In genomic region chr2:130068228-130068627, GRCm38 (mm10) we compare ENCODE assay signal across 9 mouse cellular contexts. TPM values are rescaled to one million over a fixed set of nuclear protein-coding genes. Genes with fewer than 3 reads are reported as not detected.
A peak's percentile ranks its signal among the peaks of the same experiment; 100 is the strongest.
DNase-seq lines count a peak whose midpoint lies in the region; ATAC-seq and TF ChIP-seq lines count a peak whose summit lies in the region.
"Had no signal": no experiment of that assay in that cellular context is flagged by ENCODE, and none has a peak within 500 bp of the region (broad histone marks: within the 10 kb centered on the region; RNA-seq: fewer than 3 reads in every experiment).

No protein-coding gene starts in this region.

- peak; percentile 86 for TF ChIP-seq CTCF in forebrain, postnatal 0 days (IDR thresholded peaks at IDR 0.05; ENCODE audit: low read depth)
- TF ChIP-seq CTCF in stomach, postnatal 0 days (IDR thresholded peaks at IDR 0.05; ENCODE audit: low read depth), result peak; percentile 80

- TF ChIP-seq EP300 in stomach, postnatal 0 days (optimal IDR thresholded peaks at IDR 0.05), result no peak

- H3K27me3 ChIP-seq in forebrain, postnatal 0 days (ENCODE audit: insufficient read depth, low read length), result no peaks in the 10 kb centered on the region
- no peaks in the 10 kb centered on the region for H3K27me3 ChIP-seq in forebrain, embryonic 16.5 days (replicated peaks; ENCODE audit: control insufficient read depth, insufficient read depth, low read length)
- H3K27me3 ChIP-seq in midbrain, embryonic 11.5 days (ENCODE audit: control insufficient read depth, insufficient read depth, low read length), result no peaks in the 10 kb centered on the region
- no peaks in the 10 kb centered on the region for H3K27me3 ChIP-seq in midbrain, embryonic 16.5 days (ENCODE audit: control insufficient read depth, insufficient read depth, low read depth, low read length)
- H3K27me3 ChIP-seq in stomach, postnatal 0 days (ENCODE audit: control insufficient read depth, insufficient read depth, low read length), result no peaks in the 10 kb centered on the region

- H3K27ac ChIP-seq in forebrain, postnatal 0 days (ENCODE audit: low read depth, low read length), result no peak overlapping the region
- H3K27ac ChIP-seq in forebrain, embryonic 16.5 days (ENCODE audit: low read length), result no peak overlapping the region
- no peak overlapping the region for H3K27ac ChIP-seq in midbrain, embryonic 11.5 days (ENCODE audit: low read depth, low read length)
- no peak overlapping the region for H3K27ac ChIP-seq in midbrain, embryonic 16.5 days (ENCODE audit: low read length)
- no peak overlapping the region for H3K27ac ChIP-seq in stomach, postnatal 0 days (replicated peaks)

- DNase-seq in forebrain, postnatal 0 days, result peak; percentile 76
- DNase-seq in midbrain, embryonic 11.5 days (ENCODE audit: low spot score, missing footprints), result peak; percentile 88
- DNase-seq in brain, embryonic 18.5 days (ENCODE audit: low read depth, low spot score), result peak; percentile 18
- peak; percentile 52 for DNase-seq in layer of hippocampus, adult 9-10 months (ENCODE audit: low spot score)
- DNase-seq in stomach, postnatal 0 days (ENCODE audit: low spot score), result no peak
- DNase-seq in heart, postnatal 36 days, result no peak

- no peaks in the 10 kb centered on the region for H3K36me3 ChIP-seq in forebrain, postnatal 0 days (ENCODE audit: insufficient read depth)
- H3K36me3 ChIP-seq in forebrain, embryonic 16.5 days (ENCODE audit: control insufficient read depth, insufficient read depth), result no peaks in the 10 kb centered on the region
- no peaks in the 10 kb centered on the region for H3K36me3 ChIP-seq in midbrain, embryonic 11.5 days (ENCODE audit: control insufficient read depth, insufficient read depth, low read length)
- no peaks in the 10 kb centered on the region for H3K36me3 ChIP-seq in midbrain, embryonic 16.5 days (ENCODE audit: control insufficient read depth, insufficient read depth, low read length)
- H3K36me3 ChIP-seq in stomach, postnatal 0 days (ENCODE audit: control insufficient read depth, insufficient read depth, low read length), result no peaks in the 10 kb centered on the region

- H3K9ac ChIP-seq in forebrain, postnatal 0 days, result no peak overlapping the region
- no peak overlapping the region for H3K9ac ChIP-seq in forebrain, embryonic 16.5 days (replicated peaks; ENCODE audit: low read depth, low read length)
- H3K9ac ChIP-seq in midbrain, embryonic 11.5 days (ENCODE audit: low read length), result no peak overlapping the region
- no peak overlapping the region for H3K9ac ChIP-seq in midbrain, embryonic 16.5 days (ENCODE audit: low read depth, low read length)
- no peak overlapping the region for H3K9ac ChIP-seq in stomach, postnatal 0 days (ENCODE audit: low read length)

- no peaks in the 10 kb centered on the region for H3K4me1 ChIP-seq in forebrain, postnatal 0 days (ENCODE audit: insufficient read depth)
- no peaks in the 10 kb centered on the region for H3K4me1 ChIP-seq in forebrain, embryonic 16.5 days (replicated peaks; ENCODE audit: control insufficient read depth, insufficient read depth, low read length)
- no peaks in the 10 kb centered on the region for H3K4me1 ChIP-seq in midbrain, embryonic 11.5 days (ENCODE audit: control insufficient read depth, insufficient read depth, low read length)
- H3K4me1 ChIP-seq in midbrain, embryonic 16.5 days (ENCODE audit: control insufficient read depth, insufficient read depth, low read length), result no peaks in the 10 kb centered on the region
- H3K4me1 ChIP-seq in stomach, postnatal 0 days (replicated peaks; ENCODE audit: control insufficient read depth, insufficient read depth), result no peaks in the 10 kb centered on the region

- no peak overlapping the region for H3K4me3 ChIP-seq in forebrain, postnatal 0 days (ENCODE audit: low read depth, low read length)
- H3K4me3 ChIP-seq in forebrain, embryonic 16.5 days (replicated peaks; ENCODE audit: low read length), result no peak overlapping the region
- H3K4me3 ChIP-seq in midbrain, embryonic 11.5 days (ENCODE audit: low read depth, low read length), result no peak overlapping the region
- H3K4me3 ChIP-seq in midbrain, embryonic 16.5 days (ENCODE audit: low read depth, low read length), result no peak overlapping the region
- H3K4me3 ChIP-seq in stomach, postnatal 0 days (ENCODE audit: low read depth, low read length), result no peak overlapping the region

- H3K4me2 ChIP-seq in forebrain, postnatal 0 days (ENCODE audit: low read depth), result no peak overlapping the region
- no peak overlapping the region for H3K4me2 ChIP-seq in forebrain, embryonic 16.5 days (ENCODE audit: low read length)
- H3K4me2 ChIP-seq in midbrain, embryonic 11.5 days, result no peak overlapping the region
- no peak overlapping the region for H3K4me2 ChIP-seq in midbrain, embryonic 16.5 days (ENCODE audit: low read length)
- no peak overlapping the region for H3K4me2 ChIP-seq in stomach, postnatal 0 days (replicated peaks; ENCODE audit: low read depth)

- H3K9me3 ChIP-seq in forebrain, postnatal 0 days (ENCODE audit: low read length), result no peaks in the 10 kb centered on the region
- no peaks in the 10 kb centered on the region for H3K9me3 ChIP-seq in forebrain, embryonic 16.5 days (ENCODE audit: control insufficient read depth, low read length)
- no peaks in the 10 kb centered on the region for H3K9me3 ChIP-seq in midbrain, embryonic 11.5 days (ENCODE audit: control insufficient read depth, low read length)
- H3K9me3 ChIP-seq in midbrain, embryonic 16.5 days (replicated peaks; ENCODE audit: control insufficient read depth, low read length, poor library complexity, severe bottlenecking), result no peaks in the 10 kb centered on the region
- no peaks in the 10 kb centered on the region for H3K9me3 ChIP-seq in stomach, postnatal 0 days (ENCODE audit: control insufficient read depth, low read length)

- WGBS in forebrain, postnatal 0 days, result 20% methylated on average over 3 of the region's 3 CpGs
- 20% methylated on average over 3 of the region's 3 CpGs for WGBS in forebrain, embryonic 16.5 days
- 22% methylated on average over 3 of the region's 3 CpGs for WGBS in midbrain, embryonic 11.5 days
- 23% methylated on average over 3 of the region's 3 CpGs for WGBS in midbrain, embryonic 16.5 days
- WGBS in stomach, postnatal 0 days, result 16% methylated on average over 3 of the region's 3 CpGs

- no peak; the same call in 1 of the 2 replicates for ATAC-seq in forebrain, postnatal 0 days
- ATAC-seq in forebrain, embryonic 16.5 days, result no peak
- ATAC-seq in midbrain, embryonic 11.5 days (ENCODE audit: low FRiP score), result no peak
- no peak for ATAC-seq in midbrain, embryonic 16.5 days
- no peak for ATAC-seq in stomach, postnatal 0 days (ENCODE audit: low FRiP score, low TSS enrichment)

- intact Hi-C loops in heart, postnatal 36 days (cut with DNase I), result loop anchor here (2.0 kb wide), 2 partner anchors 179 to 295 kb away; no protein-coding TSS in a partner anchor

RNA-seq across cellular contexts. Expression of gene Tgm6, which starts 44.0 kb away (rescaled TPM):
- total RNA-seq in forebrain, postnatal 0 days (2014; rRNA removed), result 0.15 and 0.24 TPM in 2 replicates
- 0.29 and 0.33 TPM in 2 replicates for polyA plus RNA-seq in forebrain, postnatal 0 days (2015; fragmentation: Nextera tagmentation; extraction: Ambion mirVana)
- polyA plus RNA-seq in forebrain, embryonic 16.5 days (2015; fragmentation: Nextera tagmentation; extraction: Ambion mirVana), result 0.10 and 0.11 TPM in 2 replicates
- not detected in 2 replicates for polyA plus RNA-seq in midbrain, embryonic 11.5 days (2014; fragmentation: Nextera tagmentation; extraction: Ambion mirVana)
- 0.65 and 0.75 TPM in 2 replicates for polyA plus RNA-seq in midbrain, embryonic 16.5 days (2015; fragmentation: Nextera tagmentation; extraction: Ambion mirVana)
- polyA plus RNA-seq in stomach, postnatal 0 days (2015; fragmentation: Nextera tagmentation; extraction: Ambion mirVana), result not detected in 2 replicates
- not detected for total RNA-seq in heart, postnatal 36 days (2021)
- polyA plus RNA-seq: intestine, embryonic 14.5 days had no signal

RNA-seq across cellular contexts. Expression of gene Tgm3, which starts 56.1 kb away (rescaled TPM):
- total RNA-seq in forebrain, postnatal 0 days (2014; rRNA removed), result 0.48 and 0.77 TPM in 2 replicates
- polyA plus RNA-seq in forebrain, postnatal 0 days (2015; fragmentation: Nextera tagmentation; extraction: Ambion mirVana), result 0.12 and 0.16 TPM in 2 replicates
- polyA plus RNA-seq in forebrain, embryonic 16.5 days (2015; fragmentation: Nextera tagmentation; extraction: Ambion mirVana), result 0.05 and 0.06 TPM in 2 replicates
- polyA plus RNA-seq in midbrain, embryonic 11.5 days (2014; fragmentation: Nextera tagmentation; extraction: Ambion mirVana), result not detected in 2 replicates
- not detected in 2 replicates for polyA plus RNA-seq in midbrain, embryonic 16.5 days (2015; fragmentation: Nextera tagmentation; extraction: Ambion mirVana)
- 6.3 and 7.9 TPM in 2 replicates for polyA plus RNA-seq in stomach, postnatal 0 days (2015; fragmentation: Nextera tagmentation; extraction: Ambion mirVana)
- total RNA-seq in heart, postnatal 36 days (2021), result under 1 TPM in 1 of 2 experiments, not detected in 1; 0.11 TPM
- polyA plus RNA-seq: intestine, embryonic 14.5 days had no signal

Comparison
In these comparisons a context has a peak if more than half of its experiments do, and no peak if none do; other contexts are left out.
1. DNase-seq: peak in forebrain, postnatal 0 days (single experiment), midbrain, embryonic 11.5 days (single experiment), brain, embryonic 18.5 days (single experiment) and layer of hippocampus, adult 9-10 months (single experiment); none in stomach, postnatal 0 days (single experiment) and heart, postnatal 36 days (0 of 2).